Mouse (Mus musculus): ENCODE measurements around the gene Stk10.
"Not testable (repeated sequence)": the region's sequence is repeated elsewhere in the genome, so short reads cannot be mapped to it uniquely, and the experiment has no call there.

Gene Stk10

GRCm38 (mm10) chr11:32532765-32533481, at the start of gene Stk10:
Gene Stk10 (plus strand): TSS chr11:32533305.
- peak; percentile 95 for DNase-seq

- DNase-seq, result no peak
Observed at GRCm38 (mm10) chr11:32485290-32485689, 47.8 kb upstream of the Stk10 start.

DNA sequence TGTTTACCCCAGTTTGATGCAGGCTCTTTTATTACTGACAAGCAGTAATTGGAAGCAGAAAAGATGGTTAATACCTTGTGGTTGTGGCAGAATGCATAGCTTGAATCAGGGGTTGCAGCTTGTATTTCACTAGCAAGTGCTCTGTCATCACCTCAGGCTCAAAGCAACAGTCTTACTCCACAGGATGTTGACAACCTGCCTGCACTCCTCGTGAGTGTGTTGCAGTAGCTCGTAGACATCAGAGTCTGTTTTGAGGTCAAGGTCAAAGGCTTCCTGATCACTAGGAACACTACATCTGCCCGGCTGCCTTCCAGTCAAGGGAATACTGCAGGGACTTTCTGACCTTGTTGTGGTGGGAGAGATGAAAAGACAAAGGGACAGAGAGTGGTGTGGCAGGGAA, 46.5 kb upstream of the Stk10 start:
- no peak for DNase-seq

GRCm38 (mm10) chr11:32487501-32487900, 45.6 kb upstream of the Stk10 start:
- DNase-seq, result no peak

GRCm38 (mm10) chr11:32488344-32488743, 44.8 kb upstream of the Stk10 start:
- no peak for DNase-seq

DNA sequence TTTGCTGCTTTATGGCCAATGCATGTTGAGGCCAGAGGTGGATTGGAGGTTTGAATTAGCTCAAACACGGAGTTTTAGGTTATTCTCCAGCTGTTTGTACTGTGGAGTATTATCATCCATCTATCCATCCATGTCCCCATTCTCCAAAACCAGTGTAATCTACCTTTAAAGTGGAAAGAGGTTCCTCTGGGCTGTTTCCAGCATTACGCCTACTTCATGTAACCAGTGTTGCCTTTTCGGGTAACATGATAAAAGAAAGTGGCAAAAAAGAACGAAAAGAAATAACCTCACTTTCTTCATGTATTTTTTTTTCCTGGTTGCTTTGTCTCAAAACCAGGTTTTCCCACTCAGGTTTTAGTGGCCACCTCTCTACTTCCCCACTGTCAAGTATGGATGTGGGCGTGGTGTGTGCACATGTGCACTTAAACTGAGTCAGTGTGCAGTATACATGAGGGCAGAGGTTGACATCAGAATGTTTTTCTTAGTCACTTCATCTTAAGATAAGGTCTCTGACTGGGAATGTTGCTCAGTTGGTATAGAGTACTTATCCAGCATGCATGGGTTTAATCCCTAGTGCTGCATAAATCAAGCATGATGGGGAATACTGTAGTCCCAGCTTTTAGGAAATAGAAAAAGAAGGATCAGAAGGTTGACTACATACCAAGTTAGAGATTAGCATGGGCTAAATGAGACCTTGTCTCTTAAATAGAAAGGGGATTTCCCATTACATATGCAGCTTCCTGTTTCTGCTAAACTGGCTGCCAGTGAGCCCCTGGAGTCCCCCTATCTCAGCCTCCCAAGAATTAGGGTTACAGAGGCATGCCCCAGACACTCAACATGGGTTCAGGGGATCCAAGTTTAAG, 44.1 kb upstream of the Stk10 start:
- no peak for DNase-seq

- DNase-seq, result no peak
Observed at GRCm38 (mm10) chr11:32491079-32491478, 42.0 kb upstream of the Stk10 start.

- DNase-seq, result no peak
Observed at GRCm38 (mm10) chr11:32493312-32493711, 39.8 kb upstream of the Stk10 start.

- DNase-seq, result no peak
Observed at GRCm38 (mm10) chr11:32495283-32495682, 37.8 kb upstream of the Stk10 start.

DNA sequence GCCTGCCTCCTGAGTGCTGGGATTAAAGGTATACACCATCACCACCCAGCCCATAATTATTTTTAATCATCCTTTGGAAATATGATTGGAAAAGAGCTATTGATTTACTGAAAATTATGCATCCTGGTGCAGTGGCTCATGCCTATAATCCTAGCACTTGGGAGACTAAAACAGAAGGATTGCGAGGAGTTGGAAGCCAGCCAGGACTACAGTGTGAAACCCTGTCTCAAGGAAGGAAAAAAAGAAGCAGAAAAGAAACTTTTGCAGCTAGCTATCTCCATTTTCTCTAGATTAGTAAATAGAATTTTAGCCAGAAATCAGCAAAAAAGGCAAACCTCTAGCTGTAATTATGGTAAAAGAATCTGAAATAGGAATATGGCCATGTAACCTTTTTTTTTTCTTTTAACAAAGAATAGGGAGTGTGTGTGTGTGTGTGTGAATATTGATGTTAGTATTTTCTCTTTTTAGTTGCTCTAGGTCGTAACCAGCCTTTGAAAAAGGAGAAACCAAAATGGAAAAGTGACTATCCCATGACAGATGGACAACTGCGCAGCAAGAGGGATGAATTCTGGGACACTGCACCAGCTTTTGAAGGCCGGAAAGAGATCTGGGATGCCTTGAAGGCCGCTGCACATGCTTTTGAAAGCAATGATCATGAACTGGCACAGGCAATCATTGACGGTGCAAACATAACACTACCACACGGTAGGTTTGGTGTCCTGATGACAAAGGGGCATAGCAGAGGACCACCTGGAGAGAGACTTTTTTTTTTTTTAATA, 34.2 kb upstream of the Stk10 start:
- DNase-seq, result peak; percentile 31

DNA sequence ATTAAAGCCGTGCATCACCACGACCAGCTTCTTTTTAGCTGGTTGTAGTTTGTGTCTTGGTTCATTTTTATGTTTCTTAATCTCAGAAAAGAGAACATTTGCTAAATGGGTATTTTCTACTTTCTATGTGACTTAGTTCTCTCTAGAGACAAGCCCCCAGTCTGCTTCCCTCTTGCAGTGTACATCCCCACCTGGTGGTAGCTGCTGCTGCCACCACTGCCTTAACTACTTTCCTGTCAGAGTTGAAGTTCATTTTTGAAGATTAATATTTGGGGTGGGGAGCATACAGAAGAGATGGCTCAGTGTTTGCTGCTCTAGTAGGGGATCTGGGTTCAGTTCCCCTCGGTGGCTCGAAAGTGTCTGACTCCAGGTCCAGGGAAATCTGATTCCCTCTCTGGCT, 33.2 kb upstream of the Stk10 start:
- DNase-seq, result no peak

DNA sequence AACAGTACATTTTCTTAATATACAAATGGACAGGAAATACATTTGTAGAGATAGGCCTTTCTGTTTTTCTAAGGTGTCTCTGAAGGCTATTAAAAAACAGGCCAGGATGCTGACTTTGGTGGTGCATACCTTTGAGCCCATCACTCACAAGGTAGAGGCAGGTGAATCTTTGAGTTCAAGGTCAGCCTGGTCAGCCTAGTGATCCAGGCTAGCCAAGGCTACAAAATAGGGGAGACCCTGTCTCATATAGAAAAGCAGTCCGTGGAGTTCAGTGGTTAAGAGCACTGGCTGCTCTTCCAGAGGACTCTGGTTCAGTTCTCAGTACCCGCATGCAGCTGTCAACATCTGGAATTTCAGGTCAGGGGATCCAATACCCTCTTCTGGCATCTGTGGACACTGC, 29.4 kb upstream of the Stk10 start:
- DNase-seq, result no peak

DNA sequence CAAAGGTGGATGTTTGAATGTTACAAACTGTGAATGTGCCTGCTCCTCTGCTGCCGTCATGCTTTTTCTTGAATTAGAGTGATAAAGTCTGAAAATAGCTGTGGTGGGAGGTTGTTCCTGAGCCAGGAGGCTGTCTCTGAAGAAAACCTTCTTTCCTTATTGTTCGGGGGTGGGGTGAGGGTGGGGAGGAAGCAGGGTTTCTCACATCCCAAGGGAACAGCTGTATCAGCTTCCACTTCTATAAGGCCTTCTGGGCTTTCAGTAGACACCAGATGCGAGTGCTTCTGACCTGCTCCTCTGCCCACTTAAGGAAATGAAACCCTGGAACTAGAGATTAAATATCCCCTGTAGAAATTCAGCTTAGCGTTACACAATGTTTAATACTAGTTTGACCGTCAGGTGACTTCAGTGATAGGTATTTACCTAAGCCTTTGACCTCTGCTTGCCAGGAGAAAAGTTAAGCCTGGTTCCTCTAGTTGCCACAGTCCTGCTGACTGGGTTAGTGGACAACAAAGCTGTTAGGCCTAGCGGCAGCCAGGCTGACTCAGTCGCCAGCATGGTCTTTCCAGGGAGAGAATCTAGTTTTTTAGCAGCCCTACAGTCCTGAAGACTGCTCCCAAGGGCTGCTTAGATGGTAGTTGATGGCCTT, 27.9 kb upstream of the Stk10 start:
- no peak for DNase-seq

DNA sequence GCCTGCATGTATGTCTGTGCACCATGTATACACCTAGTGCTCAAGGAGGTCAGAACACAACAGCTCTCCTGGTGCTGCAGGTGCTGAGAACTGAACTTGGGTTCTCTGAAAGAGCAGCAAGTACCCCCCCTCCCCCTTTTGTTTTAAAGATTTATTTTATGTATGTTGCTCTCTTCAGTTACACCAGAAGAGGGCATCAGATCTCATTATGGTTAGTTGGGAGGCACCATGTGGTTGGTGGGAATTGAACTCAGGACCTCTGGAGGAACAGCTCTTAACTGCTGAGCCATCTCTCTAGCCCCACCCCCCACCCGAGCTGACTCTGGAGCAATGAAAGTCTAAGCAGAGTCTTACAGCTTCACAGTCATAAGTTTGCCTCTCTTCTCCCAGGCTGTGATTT, 22.2 kb upstream of the Stk10 start:
- no peak for DNase-seq

GRCm38 (mm10) chr11:32514853-32515252, 18.3 kb upstream of the Stk10 start:
- DNase-seq, result not testable (repeated sequence)

DNA sequence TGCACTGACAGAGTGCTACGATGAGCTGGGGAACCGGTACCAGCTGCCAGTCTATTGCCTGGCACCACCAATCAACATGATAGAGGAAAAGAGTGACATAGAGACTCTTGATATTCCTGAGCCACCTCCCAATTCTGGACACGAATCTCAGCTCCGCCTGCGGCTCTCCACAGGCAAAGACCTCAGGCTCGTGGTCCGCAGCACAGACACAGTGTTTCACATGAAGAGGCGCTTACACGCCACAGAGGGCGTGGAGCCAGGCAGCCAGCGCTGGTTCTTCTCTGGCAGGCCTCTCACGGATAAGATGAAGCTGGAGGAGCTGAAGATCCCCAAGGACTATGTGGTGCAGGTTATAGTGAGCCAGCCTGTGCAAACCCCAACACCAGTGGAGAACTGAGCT, 17.0 kb upstream of the Stk10 start:
- no peak for DNase-seq

DNA sequence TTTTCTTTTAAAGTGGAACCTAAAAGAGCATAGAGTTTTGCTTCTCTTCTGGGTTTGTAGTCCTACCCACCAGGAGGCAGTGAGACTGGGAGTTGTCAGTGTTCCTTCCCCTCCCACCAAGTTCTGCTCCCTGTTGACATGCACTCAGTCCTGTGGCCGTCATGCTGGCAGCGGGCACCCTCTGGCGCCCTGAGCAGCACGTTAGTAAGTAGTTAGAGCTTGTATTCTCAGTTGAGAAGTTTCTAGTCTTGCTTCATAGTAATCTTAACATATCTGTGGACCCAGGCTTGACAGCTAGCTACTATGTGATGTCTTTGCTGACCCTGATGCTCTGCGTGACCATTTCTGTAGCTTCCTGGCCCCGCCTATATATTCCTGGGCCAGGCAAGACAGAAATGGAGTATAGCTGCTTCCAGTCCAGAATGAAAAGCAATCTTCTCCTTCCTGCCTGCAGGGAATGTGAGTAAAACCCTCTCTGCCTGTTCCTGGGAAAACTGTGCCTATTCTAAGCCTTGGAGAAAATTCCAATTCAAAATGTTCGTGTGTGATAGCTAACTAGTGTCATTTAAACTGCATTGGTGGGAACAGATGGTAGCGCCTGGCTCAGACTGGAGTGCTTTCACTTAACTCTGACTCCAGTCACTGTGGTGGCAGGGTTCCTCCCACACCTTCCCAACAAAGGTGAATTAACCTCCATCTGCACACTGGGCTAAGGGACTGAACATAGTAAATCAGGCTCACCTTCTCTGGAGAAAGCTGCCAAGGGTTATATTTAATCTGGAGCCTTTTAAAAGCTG, 16.0 kb upstream of the Stk10 start:
- DNase-seq, result peak; percentile 72

DNA sequence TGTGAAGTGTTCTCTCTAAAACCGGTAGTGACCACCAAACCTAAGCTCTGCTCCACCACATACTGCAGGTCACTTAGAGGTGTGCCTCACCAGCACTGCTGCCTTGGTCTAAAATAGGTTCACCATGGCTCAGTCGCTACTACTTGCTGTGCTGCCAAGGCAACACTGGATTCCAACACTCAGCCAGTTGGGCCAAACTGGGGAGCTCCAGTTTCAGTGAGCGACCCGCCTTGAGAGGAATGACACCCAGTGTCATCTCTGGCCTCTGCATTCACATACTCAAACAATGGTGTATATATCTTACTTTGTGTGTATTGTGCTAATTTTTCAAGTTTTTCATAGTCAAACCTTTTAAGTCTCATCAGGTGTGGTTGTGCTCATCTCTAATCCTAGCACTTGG, 14.3 kb upstream of the Stk10 start:
- no peak for DNase-seq

- DNase-seq, result no peak
Observed at GRCm38 (mm10) chr11:32519354-32519753, 13.8 kb upstream of the Stk10 start.

DNA sequence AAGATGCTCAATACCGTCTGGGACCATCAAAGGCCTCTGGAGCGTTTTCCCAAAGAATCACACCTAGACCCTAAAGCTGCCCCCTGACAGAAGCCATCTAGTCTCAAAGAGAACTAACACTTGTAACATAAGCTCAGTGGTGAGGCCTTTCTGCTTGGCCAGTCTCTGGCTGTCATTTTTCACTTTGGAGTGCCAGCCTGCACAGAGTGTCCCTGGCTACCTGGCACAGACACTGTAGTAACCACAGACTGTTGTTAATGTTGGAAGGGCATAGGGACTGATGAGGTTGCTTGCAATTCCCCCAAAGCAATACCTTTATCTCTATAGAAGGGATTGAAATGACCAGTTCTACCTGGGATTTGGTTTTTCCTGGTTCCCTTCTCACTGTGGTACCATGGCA, 11.9 kb upstream of the Stk10 start:
- DNase-seq, result no peak

DNA sequence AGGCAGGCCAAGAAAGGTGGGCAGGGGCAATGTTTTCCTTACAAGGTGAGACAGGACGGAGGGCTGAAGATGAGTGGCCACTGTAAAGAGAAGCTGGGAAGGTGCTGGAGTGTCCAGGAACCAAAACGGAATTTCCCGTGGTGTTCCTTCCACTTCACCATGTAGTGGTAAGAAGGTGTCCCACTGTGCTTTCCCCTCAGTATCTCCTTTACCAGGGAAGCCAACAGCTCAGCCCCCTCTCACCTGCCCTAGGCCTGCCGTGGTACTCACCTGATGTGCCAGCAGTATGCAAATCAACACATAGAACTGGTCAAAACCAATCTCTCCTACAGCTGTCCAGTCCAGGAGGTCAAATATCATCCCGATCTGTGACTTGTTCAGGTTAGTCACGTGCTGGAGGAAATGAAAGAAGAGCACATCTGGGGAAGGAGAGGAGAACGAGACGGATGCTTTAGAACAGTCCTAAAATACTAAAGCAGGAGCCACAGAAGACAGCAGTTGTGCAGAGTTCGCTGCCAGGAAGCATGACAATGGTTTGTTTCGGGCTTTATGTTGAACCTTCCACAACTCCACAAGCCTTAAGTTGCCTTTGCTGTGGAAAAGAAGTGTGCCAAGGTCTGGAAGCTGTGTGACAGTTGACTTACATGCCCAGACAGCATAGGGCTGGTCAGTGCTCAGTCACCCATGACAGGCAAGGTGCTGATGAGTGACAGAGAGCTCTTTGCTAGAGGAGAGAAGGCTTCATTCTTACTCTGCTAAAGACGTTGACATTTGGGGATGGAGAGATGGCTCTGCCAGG, 8.8 kb upstream of the Stk10 start:
- DNase-seq, result no peak

All from layer of hippocampus, adult 9-11 months (tissue).